Mouse (Mus musculus): ENCODE results near the gene Slain2.

The Slain2 gene

DNA sequence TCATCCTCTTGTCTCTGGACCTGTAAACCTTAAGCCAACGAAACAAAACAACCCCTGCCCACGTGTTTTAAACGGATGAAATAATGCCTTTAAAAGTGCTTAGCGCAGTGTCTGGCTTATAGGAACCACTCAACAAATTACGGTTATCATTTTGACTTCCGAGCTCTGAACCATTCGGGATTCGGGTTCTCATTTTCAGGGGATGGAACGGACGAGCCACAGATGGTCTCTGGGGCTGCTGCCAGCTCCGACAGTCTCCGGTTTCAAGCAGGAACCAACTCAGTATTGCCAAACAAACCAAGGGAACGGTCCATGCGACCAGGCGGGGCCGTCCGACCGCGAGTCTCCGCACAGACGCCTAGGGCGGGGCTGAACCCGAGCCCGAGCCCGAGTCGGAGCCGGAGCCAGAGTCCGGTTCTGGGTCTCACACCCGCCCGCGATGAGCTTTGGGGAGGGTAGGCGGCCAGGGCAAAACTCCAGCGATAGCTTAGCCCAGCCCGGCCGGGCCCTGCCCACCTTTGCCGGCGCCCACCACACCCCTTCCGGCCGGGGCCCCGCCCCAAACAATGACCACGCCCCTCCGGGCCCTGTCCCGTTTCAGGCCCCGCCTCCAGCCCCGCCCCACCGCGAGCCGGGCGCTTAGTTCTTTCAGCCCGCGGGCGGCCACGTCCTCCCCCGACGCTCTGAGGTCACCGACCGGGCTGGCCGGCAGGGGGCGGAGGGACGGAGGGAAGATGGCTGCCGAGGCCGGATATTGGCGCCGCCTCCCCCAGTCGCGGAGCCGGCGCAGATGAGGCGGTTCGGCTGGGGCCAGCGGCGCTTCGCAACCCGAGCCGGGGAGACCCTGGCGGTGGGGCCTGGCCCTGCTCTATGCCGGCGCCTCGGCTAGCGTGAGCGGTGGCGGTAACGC is at the start of gene Slain2:
Slain2 (plus strand) TSS at position 657 of the 910 bp plus-strand sequence.
- in situ Hi-C loops (cut with MboI, MseI), result no loop called here

DNA sequence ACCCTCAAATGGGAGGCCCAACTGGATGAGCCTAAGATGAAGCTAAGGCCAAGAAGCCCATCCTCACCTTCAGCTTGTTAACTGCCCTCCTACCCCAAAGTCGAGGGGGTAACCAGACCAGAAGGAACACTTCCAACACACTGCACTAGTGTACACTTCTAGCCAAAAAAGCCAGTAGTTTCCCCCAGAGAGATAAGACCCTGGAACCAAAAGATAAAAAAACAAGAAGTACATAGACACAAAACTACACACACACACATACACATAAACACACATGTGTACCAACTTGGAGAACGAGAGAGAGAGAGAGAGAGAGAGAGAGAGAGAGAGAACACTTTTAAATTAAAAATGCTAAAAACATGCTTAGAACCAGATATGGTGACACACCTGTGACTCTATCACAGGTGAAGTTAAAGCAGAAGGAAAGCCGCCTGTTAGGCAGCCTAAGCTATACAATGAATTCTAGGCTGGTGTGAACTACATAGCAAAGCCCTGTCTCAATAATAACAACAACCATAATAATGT is 49.4 kb upstream of the Slain2 start:
- in situ Hi-C loops (cut with MboI, MseI), result no loop called here

DNA sequence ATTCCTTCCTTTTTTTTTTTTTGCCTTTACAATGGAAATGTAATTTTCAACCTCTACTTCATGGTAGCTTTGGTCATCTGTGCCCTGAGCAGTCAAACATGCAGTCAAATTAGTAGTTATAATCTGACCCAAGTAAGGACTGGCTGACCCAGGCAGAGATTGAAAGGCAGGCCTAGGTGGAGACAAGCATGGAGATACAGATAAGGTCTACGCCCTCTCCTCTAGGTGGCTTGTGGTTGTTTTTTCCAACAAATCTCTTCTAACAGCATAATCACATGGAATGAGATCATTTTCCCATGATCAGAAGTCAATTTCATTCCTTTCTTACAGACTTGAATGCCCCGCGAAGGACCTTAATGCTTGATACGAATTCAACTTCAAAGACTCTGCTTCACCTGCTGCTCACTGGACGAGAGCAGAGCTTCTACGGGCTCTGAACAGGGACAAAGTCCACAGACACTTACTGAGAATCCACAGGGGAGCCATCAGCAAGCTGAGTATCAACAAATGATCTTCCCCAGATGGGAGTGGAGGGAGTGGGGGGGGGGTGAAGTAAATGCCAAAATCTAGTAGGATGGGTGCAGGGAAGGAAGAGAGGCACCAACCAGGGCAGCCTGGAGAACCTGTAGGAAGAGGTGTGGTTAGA is 47.7 kb upstream of the Slain2 start:
- in situ Hi-C loops (cut with MboI, MseI), result no loop called here

DNA sequence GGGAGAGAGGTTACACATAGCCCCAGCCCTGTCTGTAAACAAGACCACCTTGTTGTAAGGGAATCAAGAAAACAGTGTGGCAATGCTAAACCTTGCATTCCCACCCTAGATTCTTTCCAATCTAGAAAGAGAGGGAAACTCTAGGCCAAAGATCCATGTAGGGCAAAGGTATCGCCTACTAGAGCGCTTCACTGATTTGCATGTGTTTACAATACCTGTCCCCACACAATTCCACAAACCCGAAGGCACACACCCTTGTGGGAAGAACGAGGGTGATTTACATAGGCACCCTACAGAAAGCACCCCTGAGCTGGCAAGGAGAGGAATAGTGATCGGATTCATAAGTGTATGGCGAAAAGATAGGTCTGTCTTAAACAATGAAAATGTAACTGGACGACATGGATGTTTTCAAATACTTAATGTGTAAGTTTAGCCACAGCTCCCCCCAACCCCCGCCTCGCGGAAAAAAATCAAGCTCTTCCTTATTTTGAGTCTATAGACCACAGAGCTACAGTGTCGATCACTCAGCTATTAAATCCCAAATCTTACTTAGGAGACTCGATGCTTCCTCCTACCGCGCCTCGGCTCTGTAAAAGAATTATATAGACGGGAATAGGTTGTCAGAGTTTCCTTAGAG is 47.0 kb upstream of the Slain2 start:
- in situ Hi-C loops (cut with MboI, MseI), result no loop called here

DNA sequence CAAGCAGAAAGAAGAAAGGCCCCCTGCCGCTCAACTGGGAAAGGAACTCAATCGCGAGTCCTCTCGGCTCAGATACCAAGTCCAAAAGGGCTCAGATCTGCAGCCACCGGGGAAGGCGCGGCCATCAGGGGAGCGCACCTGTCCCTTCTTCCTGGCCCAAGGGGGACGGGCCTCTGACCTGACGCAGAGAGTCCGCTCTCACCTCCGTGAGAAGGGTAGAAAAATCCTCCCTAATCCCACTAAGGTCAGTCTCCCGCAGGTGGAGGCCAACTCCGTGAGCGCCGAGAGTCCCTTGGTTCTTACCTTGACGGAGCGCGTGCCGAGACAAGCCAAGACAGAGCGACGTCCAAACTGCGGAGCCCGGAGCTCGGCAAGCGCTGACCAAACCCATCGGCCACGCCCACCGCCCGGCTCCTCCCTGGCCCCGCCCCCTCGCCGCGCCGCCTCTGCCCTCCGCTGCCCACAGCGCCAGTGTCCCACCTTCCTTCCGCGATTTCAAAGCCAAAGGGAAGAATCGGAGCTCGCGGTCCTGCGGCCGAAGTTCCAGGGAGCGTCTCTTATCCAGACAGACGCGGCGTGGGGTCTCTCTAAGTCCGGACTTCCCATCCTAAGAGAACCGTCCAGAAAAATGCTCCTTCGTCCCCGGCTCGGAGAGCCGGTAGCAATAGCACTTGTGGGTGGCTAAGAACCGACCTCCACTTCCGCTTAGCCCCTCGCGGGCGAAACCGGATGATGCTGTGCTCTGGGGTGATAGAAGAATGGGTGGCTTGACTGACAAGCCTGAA is 45.8 kb upstream of the Slain2 start, which contains the start of gene Tec:
Tec (minus strand) TSS at position 393 of the 785 bp plus-strand sequence.
- in situ Hi-C loops (cut with MboI, MseI), result no loop called here

DNA sequence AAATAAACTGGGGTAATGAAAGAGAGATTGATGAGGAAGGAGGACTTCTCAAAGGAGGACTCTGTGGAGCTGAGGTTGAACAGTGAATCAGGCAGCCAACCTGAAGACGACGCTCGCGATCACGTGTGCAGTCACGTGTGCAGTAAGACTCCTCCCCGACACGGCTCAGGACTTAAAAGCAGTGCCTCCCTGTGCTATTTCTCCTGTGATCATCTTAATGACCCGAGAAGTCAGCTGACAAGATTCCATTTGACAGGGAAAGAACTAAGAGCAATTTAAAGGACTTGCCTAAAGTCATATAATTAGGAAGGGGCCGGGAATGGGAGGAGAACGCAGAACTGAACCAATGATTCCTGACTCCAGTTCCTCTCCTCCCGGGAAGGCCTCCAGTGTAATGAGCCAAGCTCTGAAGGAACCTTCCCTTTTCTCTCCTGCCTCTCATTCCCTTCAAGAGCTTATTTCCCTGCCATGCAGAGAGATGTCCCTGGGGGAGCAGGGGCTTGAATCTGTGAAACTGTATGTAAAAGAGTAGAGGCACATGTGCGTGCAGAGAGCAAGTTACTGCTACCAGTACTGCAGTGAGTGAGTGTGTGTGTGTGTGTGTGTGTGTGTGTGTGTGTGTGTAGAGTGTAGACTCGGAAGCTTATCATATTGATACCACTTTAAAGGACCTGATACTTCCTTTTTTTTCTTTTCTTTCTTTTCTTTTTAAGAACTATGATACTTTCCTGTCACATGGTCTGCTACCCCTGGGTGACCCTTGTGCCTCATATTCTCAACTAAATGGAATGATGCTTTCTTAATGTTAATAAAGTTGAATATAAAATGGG is 44.1 kb upstream of the Slain2 start:
- in situ Hi-C loops (cut with MboI, MseI), result no loop called here

DNA sequence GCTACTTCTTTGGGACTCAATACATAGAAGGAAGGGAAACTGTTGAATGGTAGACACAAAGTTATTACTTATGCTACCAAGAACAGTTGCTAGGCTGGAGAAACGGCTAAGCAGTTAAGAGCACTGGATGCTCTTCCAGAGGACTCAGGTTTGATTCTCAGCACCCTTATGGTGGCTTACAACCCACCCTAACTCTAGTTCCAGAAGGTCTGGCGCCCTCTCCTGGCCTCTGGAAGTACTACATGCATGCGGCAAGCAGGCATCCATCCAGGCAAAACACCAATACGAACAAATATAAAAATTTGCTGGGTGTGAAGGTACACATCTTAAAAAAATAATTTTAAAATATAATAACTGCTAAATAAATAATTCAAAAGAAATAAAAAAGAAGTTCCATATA is 43.0 kb upstream of the Slain2 start:
- in situ Hi-C loops (cut with MboI, MseI), result no loop called here

DNA sequence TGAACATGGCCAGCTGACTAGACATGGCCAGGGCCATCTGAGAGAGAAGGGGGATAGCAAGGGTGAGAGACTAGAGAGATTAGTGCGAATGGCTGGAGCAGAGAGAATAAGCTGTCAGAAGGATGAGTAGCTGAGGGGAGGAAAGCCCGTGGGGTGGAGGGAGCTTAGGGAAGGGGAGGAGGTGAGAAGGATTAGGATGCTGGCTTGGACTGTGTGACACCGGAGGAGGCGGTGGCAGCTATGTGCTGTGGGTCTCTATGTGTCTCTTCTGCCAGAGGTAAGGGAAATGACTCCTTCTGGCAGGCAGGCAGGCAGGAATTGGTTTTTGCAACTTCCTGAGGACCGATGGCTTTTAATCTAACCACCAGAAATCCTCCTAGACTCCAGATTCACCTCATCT is 34.4 kb upstream of the Slain2 start:
- in situ Hi-C loops (cut with MboI, MseI), result no loop called here

DNA sequence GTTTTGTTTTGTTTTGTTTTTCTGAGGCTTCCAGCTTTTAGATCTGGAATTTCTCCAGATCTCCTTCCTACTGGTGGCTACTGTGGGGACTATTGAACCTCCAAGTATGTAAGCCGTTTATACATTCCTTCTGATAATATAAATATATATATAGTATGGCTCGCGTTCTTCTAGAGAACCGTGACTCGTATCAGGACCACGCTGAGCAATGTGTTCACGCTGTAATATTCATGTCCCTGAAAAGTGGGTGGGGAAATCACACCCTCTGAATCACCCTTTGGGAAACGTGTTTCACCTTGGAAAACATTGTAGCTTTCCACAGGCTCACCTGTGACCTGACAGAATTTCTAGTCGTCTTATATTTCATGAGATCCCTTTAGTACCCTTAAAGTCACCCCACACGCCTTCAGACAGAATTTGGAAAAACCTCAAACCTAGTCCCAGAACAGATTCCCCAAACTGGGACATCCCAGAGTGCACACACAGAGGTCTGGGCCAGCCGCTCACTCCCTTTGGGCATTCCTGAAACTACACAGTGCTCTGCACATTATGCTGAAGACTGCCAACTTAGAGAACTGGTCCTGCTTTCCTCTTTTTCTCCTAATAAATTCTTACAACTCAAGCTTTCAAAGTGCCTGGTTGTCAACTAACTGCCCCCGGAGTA is 32.2 kb upstream of the Slain2 start:
- in situ Hi-C loops (cut with MboI, MseI), result no loop called here

DNA sequence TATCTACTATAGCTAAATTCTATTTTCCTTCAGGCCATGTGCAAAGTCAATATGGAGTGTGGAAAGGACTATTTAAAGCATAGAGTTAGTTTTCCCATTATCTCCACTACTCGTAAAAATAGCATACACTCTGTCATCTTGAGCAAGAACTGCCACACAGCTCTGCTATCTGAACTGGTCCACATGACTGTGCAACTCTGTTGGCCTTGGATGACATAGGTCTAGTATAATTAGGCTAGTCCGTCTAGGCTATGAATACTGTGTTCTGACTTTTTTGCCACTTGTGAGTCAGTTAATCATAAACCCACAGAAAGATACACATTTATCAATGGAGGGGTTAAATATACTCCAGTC is 31.7 kb upstream of the Slain2 start:
- in situ Hi-C loops (cut with MboI, MseI), result no loop called here

DNA sequence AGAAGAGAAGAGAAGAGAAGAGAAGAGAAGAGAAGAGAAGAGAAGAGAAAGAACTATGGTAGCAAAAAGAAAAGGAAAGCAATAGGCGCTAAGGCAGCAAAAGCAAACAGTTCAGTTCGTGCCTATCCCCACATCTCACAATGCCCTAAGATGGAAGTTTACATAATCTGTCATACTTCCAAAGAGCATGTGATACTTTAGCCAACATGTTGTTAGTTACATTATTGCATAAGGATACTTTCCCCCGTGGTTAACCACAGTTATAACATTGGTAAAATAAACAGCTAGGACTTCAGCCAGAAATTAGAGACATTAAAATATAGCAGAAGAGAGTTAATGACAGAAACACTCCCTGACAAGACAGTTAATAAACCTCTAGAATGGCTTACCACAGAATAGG is 30.4 kb upstream of the Slain2 start:
- in situ Hi-C loops (cut with MboI, MseI), result no loop called here

DNA sequence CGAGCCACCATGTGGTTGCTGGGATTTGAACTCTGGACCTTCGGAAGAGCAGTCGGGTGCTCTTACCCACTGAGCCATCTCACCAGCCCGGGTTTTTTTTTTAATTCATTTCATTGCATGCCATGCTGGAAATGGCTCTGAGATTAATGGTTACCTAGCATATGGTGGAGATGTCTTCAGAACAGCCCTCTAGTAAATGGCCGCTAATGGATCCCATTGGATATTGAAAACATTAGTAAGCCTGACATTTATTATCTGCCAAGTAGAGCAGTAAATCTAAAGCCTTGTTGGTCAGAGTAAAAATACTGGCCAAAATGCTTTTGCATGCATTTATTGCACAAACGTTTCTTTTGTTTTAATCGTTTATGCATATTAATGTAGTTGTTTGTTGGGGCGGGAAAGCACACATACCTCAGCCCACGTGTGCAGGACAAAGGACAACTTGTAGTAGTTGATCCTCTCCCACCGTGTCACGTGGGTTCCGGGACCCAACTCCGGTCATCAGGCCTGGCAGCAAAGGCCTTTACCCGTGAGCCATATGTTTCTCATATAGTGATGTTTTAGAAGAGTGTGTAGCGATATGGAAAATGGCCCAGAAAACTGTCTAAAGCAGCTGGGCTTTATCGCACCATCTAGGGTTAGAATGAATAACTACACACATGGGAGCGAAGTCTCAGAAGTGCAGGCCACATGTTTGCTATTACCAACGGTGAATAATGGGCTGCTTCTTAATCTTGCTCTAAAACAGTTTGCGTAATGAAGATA is 27.5 kb upstream of the Slain2 start:
- in situ Hi-C loops (cut with MboI, MseI), result no loop called here

DNA sequence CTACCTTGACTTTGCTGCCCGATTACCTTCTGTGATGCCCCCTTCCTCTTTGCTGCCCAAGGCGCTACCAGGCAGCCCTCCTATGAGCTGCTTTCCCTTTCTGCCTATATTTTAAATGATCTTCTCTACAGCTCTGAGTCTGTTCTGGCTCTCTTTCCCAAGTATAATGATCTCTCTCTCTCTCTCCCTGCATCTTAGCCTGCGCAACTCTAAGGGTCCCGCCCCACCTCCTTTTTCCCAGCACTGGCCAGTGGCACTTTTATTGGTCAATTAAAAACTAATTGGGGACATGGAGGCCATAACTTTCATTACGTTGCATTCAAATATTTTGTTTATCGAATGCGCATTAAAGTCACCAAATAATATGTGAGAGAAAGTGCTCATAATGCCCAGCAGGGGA is 25.8 kb upstream of the Slain2 start:
- in situ Hi-C loops (cut with MboI, MseI), result no loop called here

DNA sequence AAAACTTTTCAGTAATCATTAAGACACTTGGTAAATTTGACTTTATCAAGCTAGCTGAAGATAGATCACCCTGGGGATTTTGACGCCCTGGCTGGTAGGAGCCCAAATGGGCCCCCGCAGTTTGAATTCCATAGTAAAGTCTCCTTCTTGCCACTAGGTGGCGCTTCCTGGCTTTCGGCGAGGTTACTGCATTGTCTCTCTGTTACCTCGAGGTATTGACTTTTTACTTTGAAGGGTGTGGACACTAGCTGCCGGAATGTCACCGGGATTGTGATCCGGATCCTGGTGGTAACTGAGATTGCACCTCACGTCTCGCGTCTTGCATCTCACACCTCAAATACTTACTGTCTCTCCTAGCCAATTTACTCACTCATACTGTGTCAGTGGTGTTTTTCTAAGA is 22.6 kb upstream of the Slain2 start:
- in situ Hi-C loops (cut with MboI, MseI), result loop anchor here (5.0 kb wide), 1 partner anchor 104 kb away; no protein-coding TSS in a partner anchor

DNA sequence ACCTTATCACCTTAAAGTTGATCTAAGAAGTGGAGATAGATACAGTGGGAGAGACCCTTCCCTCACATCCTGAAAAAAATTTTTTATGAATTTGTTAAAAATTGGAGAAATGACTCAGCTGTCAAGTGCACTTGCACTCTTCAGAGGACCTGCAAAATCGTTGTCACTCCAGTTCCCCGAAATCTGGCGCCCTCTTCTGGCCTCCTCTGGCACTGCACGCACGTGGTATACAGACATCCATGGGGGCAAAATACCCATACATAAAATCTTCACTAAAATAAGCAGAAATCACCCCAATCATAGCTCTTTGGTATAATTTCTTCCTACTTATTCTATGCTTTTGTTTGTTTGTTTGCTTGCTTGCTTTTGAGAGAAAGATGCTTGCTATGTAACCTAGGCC is 20.1 kb upstream of the Slain2 start:
- in situ Hi-C loops (cut with MboI, MseI), result loop anchor here (5.0 kb wide), 1 partner anchor 107 kb away; no protein-coding TSS in a partner anchor

DNA sequence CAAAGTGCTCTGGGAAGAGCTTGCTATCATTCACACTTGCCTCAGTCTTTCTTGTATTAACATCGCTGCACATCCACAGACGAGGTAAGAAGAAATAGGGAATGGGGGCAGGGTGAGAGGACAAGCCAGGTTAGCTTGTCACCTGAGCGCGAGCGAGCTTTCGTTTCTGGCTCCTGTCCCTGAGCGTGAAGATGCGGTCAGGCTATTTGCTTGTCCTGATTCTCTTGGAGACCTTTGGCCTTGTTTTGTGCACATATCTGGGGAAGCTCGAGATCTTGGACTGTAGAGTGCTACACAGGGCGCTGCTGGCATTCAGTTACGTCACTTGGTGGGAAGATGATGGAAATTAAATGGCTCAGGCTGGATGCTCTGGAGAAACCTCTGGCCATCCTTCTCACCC is 18.8 kb upstream of the Slain2 start:
- in situ Hi-C loops (cut with MboI, MseI), result no loop called here

DNA sequence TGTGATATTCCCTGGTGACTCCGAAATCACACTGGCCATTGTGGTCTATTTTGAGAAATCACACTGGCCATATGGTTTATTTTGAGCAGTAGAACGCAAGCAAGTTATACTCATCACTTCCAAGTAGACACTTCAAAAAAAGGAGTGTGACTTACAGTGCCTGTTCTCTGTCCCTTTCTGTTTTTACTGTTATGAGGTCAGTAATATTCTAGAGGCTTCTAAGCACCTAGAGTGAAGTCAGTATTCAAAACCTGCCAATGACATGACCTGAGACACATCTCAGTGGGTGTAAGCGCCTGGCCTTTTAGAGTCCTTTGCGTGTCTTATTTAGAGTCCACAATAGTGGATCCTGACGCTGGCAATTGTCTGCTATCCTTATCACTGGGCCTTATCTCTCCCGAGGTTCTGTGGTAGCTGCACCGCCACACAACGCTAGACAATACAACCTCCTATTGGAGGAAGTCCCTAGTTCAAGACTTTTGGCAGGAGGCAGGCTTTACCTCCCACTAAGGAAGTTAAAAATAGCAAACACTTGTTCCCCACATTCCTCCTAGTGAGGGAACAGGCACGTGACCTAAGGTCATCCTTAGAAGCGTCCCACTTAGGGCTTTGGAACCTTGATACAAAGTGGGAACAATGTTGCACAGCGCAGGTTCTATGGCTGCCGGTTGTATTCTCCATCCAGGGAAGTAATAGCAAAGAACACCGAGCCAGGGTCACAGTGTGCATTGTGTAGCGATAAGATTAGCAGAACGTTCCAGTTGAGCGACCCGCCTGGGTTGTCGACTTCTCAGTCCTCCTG is 17.4 kb upstream of the Slain2 start:
- in situ Hi-C loops (cut with MboI, MseI), result no loop called here

DNA sequence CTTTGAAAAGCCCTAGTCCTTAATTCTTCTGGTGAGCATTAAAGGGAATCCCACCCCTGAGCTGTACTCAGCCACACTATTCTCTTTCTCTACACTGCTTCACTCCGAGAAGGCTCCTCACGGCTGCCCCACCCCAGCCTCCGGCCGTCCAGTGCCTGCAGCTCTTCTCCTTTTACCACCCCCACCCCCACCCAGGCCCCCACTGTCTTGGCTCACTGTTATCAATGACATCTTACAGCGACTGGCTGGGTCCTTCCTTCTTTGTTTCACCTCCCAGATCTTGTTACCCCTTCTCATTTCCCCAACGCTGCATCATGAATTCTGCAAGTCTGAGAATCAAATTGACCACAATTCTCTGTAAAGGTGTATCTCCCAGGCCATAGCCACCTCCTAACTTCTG is 16.1 kb upstream of the Slain2 start:
- in situ Hi-C loops (cut with MboI, MseI), result no loop called here

Measured in regulatory T cell (primary cell).